Mouse (Mus musculus) c-Kit-positive CD71-negative TER-119-negative erythroid progenitor cells, embryonic 14.5 days (primary cell): Measurements from ENCODE around the gene Inppl1.

Experiments
- DNase-seq: peaks from one replicate; pipeline ENCODE4 v3.0.0-alpha.2; 2013; ENCODE audit warnings: low read depth

Inppl1 gene

DNA sequence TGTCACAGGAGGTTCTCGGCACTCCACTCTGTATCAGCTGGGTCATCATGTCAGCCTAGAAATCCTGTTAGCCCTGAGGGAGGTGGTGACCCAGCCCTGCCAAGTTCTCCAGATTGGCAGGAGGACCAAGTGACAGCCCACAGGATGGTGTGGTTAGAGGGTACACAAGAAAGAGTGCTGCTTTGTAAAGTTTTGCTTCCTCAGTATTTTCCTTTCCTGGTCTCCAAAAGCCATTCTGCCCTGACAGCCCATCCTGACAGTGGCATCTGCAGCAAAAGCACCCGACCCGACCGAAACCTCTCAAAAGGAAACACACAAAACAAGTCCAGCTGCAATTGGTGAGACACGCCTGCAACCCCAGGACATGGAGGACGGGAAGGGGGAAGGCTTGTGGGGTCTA lies 6.2 kb upstream of the Inppl1 start:
- no peak for DNase-seq

- no peak for DNase-seq
These were observed 849 bp downstream of the Inppl1 start for GRCm38 (mm10) chr7:101837154-101837605.

DNA sequence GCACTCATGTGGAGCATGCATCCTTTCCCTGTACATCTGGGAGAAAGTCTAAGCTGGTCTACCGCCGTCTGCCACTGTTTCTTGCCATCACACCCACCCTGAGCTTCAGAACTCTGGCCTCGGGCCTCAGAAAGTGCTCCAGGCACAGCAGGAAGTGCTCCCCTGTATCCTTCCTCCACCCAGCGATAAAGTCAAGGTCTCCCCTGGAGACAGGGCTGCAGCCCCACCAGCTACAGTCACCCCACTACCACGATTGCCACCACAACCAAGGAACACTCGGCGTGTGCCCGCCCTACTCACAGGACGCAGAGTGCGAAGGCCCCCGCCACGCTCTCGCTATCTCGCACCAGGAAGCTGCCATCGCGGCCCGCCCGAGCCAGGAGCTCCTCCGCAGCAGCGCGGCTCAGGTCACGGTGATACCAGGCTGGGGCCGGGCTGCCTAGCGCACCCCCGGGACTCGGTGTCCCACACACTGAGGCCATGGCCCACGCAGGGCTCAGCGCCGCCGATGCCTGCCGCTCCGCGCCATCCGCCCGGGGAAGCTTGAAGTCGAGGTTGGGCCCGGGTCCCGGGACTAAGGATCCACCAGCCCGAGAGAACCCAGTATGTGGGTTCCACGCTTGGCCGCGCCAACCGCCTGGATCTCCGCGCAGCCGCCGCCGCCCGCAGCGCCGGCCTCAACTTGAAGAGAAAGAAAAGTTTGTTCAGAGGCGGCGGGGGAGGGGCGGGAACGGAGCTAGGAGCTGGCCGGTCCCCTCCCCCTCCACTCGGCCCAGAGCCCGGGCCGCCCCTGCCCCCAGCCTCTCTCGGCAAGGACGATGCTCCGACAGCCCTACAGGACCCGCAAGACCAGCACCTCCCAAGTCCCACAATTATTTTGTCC lies 1.5 kb downstream of the Inppl1 start:
- DNase-seq = no peak

- no peak for DNase-seq
These were observed 2.4 kb downstream of the Inppl1 start for GRCm38 (mm10) chr7:101835457-101836109.

DNA sequence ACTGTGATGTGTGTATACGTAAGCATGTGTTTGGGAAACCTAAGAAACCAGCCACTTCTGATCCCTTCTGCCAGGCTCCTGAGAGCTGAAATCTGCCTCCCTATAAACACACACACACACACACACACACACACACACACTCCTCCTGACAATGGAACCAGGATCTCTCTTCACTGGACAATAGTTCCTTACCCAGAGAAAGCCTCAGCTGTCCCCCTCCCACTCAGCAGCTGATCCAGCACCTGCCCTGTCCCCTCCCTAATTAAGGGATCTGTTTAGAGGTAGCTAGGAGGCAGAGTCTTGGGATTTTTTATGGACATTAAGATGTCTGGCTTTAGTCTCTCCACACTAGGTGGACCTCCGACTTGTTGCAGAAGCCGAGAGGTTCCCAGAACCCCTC lies 3.1 kb downstream of the Inppl1 start:
- DNase-seq = no peak

DNA sequence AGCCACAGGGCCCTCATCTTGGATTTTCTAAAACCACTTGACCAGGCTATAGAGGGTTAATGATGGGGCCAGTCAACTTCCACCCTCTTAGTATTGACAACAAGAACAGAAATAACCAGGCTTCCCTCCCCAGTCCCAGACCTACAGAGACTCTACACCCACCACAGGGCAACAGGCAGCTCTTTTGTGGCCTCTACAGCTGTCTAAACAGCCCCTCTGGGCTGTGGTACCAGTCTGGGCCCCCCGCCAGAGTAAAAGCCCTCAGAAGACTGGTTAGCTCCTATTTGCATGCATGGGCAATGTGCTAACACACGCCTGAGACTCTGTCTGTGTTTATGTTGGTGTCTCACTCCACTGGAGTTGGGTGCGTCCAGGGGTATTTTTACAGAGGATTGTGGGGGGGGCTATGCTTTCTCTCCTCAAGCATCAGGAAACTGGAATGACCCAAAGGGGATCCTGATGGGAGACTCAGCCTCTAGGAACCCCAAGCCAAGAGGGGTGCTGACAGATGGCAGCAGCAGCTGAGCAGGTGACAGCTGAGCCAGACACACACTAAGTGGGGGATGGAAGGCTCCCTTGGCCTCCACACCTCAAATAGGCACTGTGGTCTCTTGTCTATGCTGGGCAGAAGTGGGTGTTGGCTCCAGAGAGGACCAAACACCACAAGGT lies 4.0 kb downstream of the Inppl1 start:
- no peak for DNase-seq

DNA sequence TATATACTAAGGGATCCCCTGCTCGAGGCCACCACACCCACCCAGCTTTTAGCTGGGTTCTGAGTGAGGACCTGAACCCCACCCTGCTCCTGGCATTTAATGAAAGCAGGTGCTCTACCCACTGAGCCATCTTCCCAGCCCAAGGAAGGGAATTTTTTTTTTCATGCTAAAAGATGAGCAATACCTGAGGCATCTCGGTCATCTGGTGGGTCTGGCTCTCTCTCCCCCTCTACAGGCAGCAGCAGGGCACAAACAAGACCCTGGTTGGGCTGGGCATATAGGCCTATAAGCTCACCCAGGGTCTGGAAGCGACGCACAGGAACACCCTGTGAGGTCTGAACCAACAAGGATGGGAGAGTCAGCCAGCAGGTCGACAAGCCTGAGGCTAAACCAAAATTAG lies 4.7 kb downstream of the Inppl1 start:
- DNase-seq = no peak

- no peak for DNase-seq
These were observed 5.7 kb downstream of the Inppl1 start for GRCm38 (mm10) chr7:101832372-101832771.

GRCm38 (mm10) chr7:101831437-101831836 lies 6.6 kb downstream of the Inppl1 start:
- DNase-seq = no peak

- DNase-seq = no peak
These were observed 7.7 kb downstream of the Inppl1 start for GRCm38 (mm10) chr7:101830373-101830772.

- no peak for DNase-seq
These were observed 14.0 kb downstream of the Inppl1 start for GRCm38 (mm10) chr7:101823758-101824630.

- DNase-seq = no peak
These were observed 14.9 kb downstream of the Inppl1 start for GRCm38 (mm10) chr7:101822836-101823757.

DNA sequence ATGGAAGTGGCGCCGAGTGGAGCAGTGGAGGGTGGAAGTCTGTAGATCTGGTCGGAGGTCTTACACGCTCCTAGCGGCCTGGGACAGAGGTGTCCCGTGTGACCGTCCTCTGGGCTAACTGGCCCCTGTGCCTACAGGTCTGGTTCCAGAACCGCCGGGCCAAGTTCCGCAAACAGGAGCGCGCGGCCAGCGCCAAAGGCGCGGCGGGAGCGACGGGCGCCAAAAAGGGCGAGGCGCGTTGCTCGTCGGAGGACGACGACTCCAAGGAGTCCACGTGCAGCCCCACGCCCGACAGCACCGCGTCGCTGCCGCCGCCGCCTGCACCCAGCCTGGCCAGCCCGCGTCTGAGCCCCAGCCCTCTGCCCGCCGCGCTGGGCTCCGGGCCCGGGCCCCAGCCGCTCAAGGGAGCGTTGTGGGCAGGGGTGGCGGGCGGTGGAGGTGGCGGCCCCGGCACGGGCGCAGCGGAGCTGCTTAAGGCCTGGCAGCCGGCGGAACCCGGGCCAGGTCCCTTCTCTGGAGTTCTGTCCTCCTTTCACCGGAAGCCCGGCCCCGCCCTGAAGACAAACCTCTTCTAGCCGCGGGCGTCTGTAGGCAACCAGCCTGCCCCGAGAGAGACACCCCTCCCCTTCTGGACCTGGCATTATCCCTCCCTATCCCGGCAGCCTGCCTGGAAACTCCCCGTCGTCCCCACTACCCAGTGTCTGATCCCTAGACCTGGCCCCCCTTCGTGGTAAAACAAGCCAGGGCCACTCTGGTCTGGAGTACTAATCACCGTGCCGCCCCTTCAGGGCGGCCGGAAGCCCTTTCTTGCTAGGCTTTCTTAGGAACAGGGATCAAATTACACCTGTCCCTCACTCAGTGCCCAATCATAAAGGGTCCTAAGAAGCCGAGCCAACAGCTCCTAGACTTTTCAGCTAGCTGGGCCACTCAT lies 16.2 kb downstream of the Inppl1 start:
- DNase-seq = no peak

- no peak for DNase-seq
These were observed 17.6 kb downstream of the Inppl1 start for GRCm38 (mm10) chr7:101820295-101821030.

DNA sequence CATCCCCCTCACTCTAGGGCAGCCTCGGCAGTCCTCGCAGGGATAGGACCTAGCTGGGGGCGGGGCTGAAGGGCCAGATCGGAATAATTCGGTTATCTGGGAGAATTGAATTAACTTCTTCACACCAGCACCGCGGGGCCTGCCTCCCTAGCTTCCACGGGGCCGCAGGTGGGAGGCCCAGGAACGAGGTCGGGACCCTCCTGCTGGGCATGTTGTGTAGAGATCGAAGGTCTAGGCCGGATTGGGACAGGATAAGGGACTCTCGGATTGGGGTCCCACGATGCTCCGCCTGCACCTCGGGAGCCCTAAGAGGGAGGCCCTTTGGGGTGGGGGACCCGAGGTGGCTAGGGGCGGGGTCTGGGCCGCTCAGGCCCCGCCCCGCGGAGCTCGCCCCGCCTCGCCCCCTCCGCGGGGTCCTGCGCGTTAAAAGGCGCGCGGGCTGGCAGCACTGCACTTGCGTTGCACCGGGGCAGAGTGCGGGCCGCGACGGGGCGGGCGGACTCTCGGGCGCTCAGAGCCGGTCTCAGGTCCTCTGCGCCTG lies 20.1 kb downstream of the Inppl1 start, which contains the start of gene Phox2a:
TSS of gene Phox2a (plus strand) at position 453 of the 541 bp plus-strand sequence.
- DNase-seq = no peak

DNA sequence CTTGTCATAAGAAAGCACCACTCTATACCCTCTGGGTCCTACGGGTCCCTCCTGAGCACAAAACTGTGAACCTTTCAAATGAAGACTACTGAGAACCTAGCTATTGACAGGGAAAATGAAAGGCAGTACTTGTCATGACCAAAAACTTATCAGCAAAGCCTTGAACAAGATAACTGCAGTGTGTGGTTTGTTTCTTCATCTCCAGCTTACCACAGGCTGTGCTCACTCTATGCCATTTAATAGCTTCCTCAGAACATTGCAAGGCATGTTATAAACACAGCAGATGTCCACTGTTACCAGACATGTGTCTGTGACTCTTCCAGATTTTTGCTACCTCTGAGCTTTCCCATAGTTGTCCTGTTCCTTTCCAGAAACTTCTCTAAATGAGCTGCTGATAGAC lies 61.0 kb downstream of the Inppl1 start:
- DNase-seq = no peak

GRCm38 (mm10) chr7:101772687-101773086 lies 65.3 kb downstream of the Inppl1 start:
- no peak for DNase-seq
